Mouse (Mus musculus) right cerebral cortex, adult 18-20 months (tissue): ENCODE data around the gene Nptxr.

Source experiments
- DNase-seq: peaks from one replicate; pipeline ENCODE4 v3.0.0; 2022; ENCODE audit warnings: mixed read lengths

Nptxr gene

GRCm38 (mm10) chr15:79752742-79753419 is 51.7 kb downstream of the Nptxr start:
- DNase-seq, result peak; percentile 76

GRCm38 (mm10) chr15:79751772-79752171 is 52.8 kb downstream of the Nptxr start:
- DNase-seq, result no peak

DNA sequence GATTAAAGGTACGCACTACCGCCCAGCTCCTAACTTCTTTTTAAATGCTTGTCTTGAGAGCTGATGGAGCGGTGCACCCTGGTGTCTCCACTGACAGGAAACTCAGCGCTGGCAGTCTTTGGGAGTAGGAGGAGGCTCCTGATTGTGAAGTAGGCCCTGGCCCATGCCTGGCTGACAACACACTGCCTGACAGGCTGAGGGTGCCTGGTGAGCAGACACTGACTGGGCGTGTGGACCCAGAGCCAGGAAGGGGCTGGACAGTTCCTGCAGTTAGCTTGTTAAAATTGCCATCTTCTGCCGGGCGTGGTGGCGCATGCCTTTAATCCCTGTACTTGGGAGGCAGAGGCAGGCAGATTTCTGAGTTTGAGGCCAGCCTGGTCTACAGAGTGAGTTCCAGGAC is 54.3 kb downstream of the Nptxr start:
- DNase-seq, result no peak

- DNase-seq, result no peak
These were observed 55.4 kb downstream of the Nptxr start for GRCm38 (mm10) chr15:79749162-79749561.

GRCm38 (mm10) chr15:79747998-79748397 is 56.6 kb downstream of the Nptxr start:
- no peak for DNase-seq

DNA sequence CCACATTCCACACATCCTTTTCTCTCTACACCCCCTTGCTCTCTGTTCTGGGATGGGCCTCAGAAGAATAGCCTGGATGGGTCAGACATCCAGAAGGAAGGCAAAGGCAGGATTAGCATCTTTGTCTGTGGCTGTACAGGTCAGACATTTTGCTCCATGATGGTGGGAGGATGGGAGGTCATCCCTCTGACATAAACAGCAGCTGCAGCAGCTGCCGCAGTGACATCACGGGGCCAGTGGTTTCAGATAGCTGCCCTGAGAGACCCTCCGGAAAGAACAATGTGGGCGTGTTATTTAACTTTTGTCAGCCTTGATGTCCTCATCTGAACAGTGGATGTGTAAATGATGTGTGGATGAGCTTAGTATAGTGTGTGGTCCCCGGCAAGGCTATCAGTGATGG is 58.7 kb downstream of the Nptxr start:
- no peak for DNase-seq

GRCm38 (mm10) chr15:79745312-79745711 is 59.3 kb downstream of the Nptxr start:
- DNase-seq, result no peak

GRCm38 (mm10) chr15:79744742-79745141 is 59.8 kb downstream of the Nptxr start:
- no peak for DNase-seq

- DNase-seq, result no peak
These were observed 60.6 kb downstream of the Nptxr start for GRCm38 (mm10) chr15:79744001-79744400.

- DNase-seq, result no peak
These were observed 61.9 kb downstream of the Nptxr start for GRCm38 (mm10) chr15:79742706-79743023.

DNA sequence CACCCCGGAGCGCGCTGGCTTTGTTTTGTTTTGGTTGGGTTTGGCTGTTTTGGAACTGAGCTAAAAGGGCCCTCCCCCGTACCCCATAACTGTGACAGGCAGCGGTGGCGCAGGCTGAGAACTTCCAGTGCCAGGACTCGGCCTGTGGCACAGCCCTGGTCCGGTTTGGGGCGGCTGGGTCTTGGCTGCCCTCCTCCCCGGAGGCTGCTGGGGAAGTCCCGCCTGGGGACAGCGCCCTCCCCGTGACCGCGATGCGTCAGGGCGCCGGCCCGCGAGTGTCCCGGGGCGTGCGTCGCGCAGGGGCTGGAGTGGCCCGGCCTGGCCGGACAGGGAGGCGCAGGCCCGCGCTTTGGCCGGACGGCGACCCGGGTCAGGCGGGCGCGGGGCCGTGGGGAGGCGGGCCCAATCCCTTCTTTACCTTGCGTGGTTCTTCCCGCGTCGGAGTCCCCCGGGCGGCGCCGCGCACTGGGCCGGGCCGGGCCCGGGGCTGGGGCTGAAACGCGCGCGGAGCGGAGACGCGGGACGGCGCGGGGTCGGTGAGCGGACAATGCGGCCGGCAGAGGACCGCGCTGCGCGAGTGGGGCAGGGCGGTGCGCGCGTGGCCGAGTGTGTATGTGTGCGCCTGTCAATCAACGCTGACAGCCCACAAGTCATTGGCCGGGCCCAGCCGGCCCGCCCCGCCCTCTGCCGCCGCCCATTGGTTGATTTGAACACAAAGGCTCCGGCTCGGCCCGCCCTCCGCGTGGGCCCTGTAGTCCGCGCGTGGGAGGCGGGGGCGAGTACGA is 62.5 kb downstream of the Nptxr start, which contains the start of gene Sun2:
Sun2 (minus strand) TSS at position 616 of the 785 bp plus-strand sequence.
- peak; percentile 94 for DNase-seq

DNA sequence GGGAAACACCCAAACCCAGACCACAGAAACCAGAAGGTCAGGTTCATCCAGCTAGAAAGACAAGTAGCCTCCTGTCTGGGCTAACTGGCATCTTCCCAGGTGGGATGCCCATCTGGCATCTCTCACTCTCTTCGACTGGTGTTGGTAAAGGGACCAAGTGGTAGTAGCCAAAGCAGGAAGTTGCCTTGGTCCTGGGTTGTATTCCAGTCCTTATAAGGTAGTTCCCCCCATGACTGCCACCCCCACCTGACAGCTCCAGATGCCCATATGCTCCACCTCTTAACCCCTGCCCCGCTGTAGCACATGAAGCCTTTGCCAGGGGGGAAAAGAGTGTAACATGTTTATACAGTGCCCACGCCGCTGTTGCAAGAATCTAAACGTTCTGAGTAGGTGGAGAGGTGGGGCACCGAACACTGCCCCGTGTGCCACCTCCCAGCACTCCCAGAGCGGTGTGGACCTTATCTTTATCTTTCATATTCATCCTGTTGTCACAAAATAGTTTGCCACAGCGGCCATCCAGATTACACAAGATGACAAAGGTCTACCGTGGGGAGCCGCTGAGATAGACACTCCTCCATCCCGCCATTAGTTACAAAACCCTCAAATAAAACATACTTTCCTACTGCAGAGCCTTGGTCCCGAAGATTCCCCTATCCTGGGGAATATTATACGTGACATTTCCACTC is 63.2 kb downstream of the Nptxr start:
- DNase-seq, result no peak

DNA sequence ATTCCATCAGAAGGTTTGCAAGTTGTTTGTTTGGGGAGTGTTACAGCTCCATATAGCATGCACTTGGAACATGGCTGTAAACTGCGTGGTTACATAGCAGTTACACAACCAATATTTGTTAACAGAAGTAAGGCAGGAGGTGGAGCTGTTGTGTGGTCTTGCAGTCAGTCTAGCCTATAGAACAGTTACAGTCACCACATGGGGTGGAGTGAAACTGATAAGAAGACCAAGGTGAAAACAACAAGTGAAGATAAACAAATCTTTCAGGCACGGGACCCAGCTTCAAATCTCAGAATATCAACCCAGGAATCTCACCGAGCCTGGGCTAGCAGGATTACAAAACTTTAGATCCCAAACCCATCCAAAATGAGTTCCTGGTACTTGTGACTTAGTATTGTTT is 63.8 kb downstream of the Nptxr start:
- no peak for DNase-seq
